Mouse (Mus musculus): ENCODE measurements around the gene Dmbt1. TPM values are rescaled to one million over a fixed set of nuclear protein-coding genes. Genes with fewer than 3 reads are reported as not detected.

Gene Dmbt1
- total and polyA plus RNA-seq, 3 experiments = not detected

DNA sequence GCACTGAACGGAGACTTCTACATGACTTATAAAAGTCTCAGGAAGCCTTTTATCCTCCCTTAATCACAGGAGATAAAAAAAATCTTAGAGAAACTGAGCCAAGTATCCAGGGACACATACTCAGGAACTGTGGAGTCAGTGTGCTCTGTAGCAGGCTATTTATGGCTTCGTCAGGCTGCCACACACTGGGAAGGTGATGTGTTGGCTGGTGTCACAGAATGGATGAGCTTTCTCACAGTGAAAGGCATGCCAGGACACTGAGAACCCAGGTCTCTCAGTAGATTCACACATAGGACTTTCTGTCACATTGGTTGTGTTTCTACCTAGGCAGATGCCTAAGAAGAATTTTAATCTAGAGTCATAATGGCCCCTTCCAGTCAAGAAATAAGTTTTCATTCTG lies 82.6 kb downstream of the Dmbt1 start:
- Histone ChIP-seq H3K4me2 (ENCODE audit: insufficient read depth, low read depth, poor library complexity, severe bottlenecking) (no peak overlapping the region), H3K9me3 (replicated peaks; ENCODE audit: low read length) (no peaks in the 10 kb centered on the region), H3K36me3 (replicated peaks in 1 of 2; ENCODE audit: control insufficient read depth in 1 of 2, insufficient read depth in 1 of 2, low read length in 1 of 2) (no peaks in the 10 kb centered on the region), H3K4me1 (ENCODE audit: control insufficient read depth in 1 of 2, insufficient read depth in 2 of 2) (no peaks in the 10 kb centered on the region), H3K79me2 (replicated peaks; ENCODE audit: control insufficient read depth, extremely low read depth, insufficient read depth, poor library complexity, severe bottlenecking) (no peaks in the 10 kb centered on the region), H3K4me3 (replicated peaks in 1 of 3; ENCODE audit: low read depth in 2 of 3, low read length in 2 of 3, poor library complexity in 1 of 3) (no peak overlapping the region), H3K27ac (ENCODE audit: insufficient read depth, low read depth) (no peak overlapping the region), H3K27me3 (replicated peaks) (peaks cover 91% of the 10 kb centered on the region), H3K9ac (ENCODE audit: insufficient read depth, low read depth) (no peak overlapping the region)
- no peak for DNase-seq (ENCODE audit: extremely low read depth)
- dilution Hi-C loops (cut with MboI; ENCODE audit: extremely low pct_ligation_motif_present, extremely low pct_unique_long_range_greater_than_20kb, low sequenced_read_pairs) (no loop called here), in situ Hi-C loops (cut with MboI; ENCODE audit: low pct_ligation_motif_present, low pct_unique_long_range_greater_than_20kb, low sequenced_read_pairs) (no loop called here)
- TF ChIP-seq USF2 (conservative IDR thresholded peaks at IDR 0.05; ENCODE audit: low read depth, low read length) (no peak), E2F4 (IDR thresholded peaks at IDR 0.05; ENCODE audit: insufficient replicate concordance, low read depth, low read length) (no peak), MAFK (IDR thresholded peaks at IDR 0.05; ENCODE audit: insufficient replicate concordance, low read length) (no peak), RCOR1 (conservative IDR thresholded peaks at IDR 0.05; ENCODE audit: low read depth, low read length) (no peak), CHD1 (IDR thresholded peaks at IDR 0.05; ENCODE audit: low read depth, low read length) (no peak), GABPA (IDR thresholded peaks at IDR 0.05; ENCODE audit: insufficient replicate concordance, low read depth, low read length) (no peak), NELFE (IDR thresholded peaks at IDR 0.05; ENCODE audit: low read depth, low read length) (no peak), ZC3H11A (IDR thresholded peaks at IDR 0.05; ENCODE audit: low read depth, low read length) (no peak), NRF1 (IDR thresholded peaks at IDR 0.05; ENCODE audit: low read depth, low read length) (no peak), CTCF (conservative IDR thresholded peaks at IDR 0.05 in 1 of 2, IDR thresholded peaks at IDR 0.05 in 1 of 2; ENCODE audit: low read depth in 2 of 2, low read length in 2 of 2) (no peak), IRF4 (IDR thresholded peaks at IDR 0.05; ENCODE audit: low read depth, low read length) (no peak), MEF2A (IDR thresholded peaks at IDR 0.05; ENCODE audit: borderline replicate concordance, low read depth, low read length) (no peak), ZNF384 (IDR thresholded peaks at IDR 0.05; ENCODE audit: low read depth, low read length) (no peak), MYC (IDR thresholded peaks at IDR 0.05; ENCODE audit: low read depth, low read length) (no peak), RAD21 (IDR thresholded peaks at IDR 0.05; ENCODE audit: low read depth, low read length) (no peak), KAT2A (IDR thresholded peaks at IDR 0.05; ENCODE audit: insufficient replicate concordance, low read length) (no peak)

GRCm38 (mm10) chr7:131122210-131122807 lies 90.5 kb downstream of the Dmbt1 start:
- Histone ChIP-seq H3K4me1 (ENCODE audit: control insufficient read depth in 1 of 2, insufficient read depth in 2 of 2) (no peaks in the 10 kb centered on the region), H3K4me2 (ENCODE audit: insufficient read depth, low read depth, poor library complexity, severe bottlenecking) (no peak overlapping the region), H3K9ac (ENCODE audit: insufficient read depth, low read depth) (no peak overlapping the region), H3K4me3 (replicated peaks in 1 of 3; ENCODE audit: low read depth in 2 of 3, low read length in 2 of 3, poor library complexity in 1 of 3) (no peak overlapping the region), H3K79me2 (replicated peaks; ENCODE audit: control insufficient read depth, extremely low read depth, insufficient read depth, poor library complexity, severe bottlenecking) (no peaks in the 10 kb centered on the region), H3K36me3 (replicated peaks in 1 of 2; ENCODE audit: control insufficient read depth in 1 of 2, insufficient read depth in 1 of 2, low read length in 1 of 2) (no peaks in the 10 kb centered on the region), H3K27me3 (replicated peaks) (peaks cover 52% of the 10 kb centered on the region), H3K9me3 (replicated peaks; ENCODE audit: low read length) (peaks cover 2% of the 10 kb centered on the region), H3K27ac (ENCODE audit: insufficient read depth, low read depth) (no peak overlapping the region)
- DNase-seq (ENCODE audit: extremely low read depth) = no peak
- dilution Hi-C loops (cut with MboI; ENCODE audit: extremely low pct_ligation_motif_present, extremely low pct_unique_long_range_greater_than_20kb, low sequenced_read_pairs) = no loop called here
- no peak for TF ChIP-seq POLR2AphosphoS2 (IDR thresholded peaks at IDR 0.05; ENCODE audit: low read depth, low read length)
- no peak for TF ChIP-seq RCOR1 (conservative IDR thresholded peaks at IDR 0.05; ENCODE audit: low read depth, low read length)
- TF ChIP-seq ZNF384 (IDR thresholded peaks at IDR 0.05; ENCODE audit: low read depth, low read length) = no peak
- no peak for TF ChIP-seq RAD21 (IDR thresholded peaks at IDR 0.05; ENCODE audit: low read depth, low read length)
- no peak for TF ChIP-seq ETS1 (conservative IDR thresholded peaks at IDR 0.05; ENCODE audit: low read depth, low read length)
- TF ChIP-seq ELF1 (IDR thresholded peaks at IDR 0.05; ENCODE audit: low read depth, low read length) = no peak
- TF ChIP-seq SIN3A (IDR thresholded peaks at IDR 0.05; ENCODE audit: low read length) = no peak
- no peak for TF ChIP-seq UBTF (IDR thresholded peaks at IDR 0.05; ENCODE audit: low read depth, low read length)
- no peak for TF ChIP-seq E2F4 (IDR thresholded peaks at IDR 0.05; ENCODE audit: insufficient replicate concordance, low read depth, low read length)
- no peak for TF ChIP-seq TBP (conservative IDR thresholded peaks at IDR 0.05; ENCODE audit: low read depth, low read length)
- TF ChIP-seq PAX5 (IDR thresholded peaks at IDR 0.05; ENCODE audit: low read length) = no peak
- no peak for TF ChIP-seq MAFK (IDR thresholded peaks at IDR 0.05; ENCODE audit: insufficient replicate concordance, low read length)
- no peak for TF ChIP-seq IRF4 (IDR thresholded peaks at IDR 0.05; ENCODE audit: low read depth, low read length)
- TF ChIP-seq CTCF (conservative IDR thresholded peaks at IDR 0.05 in 1 of 2, IDR thresholded peaks at IDR 0.05 in 1 of 2; ENCODE audit: low read depth in 2 of 2, low read length in 2 of 2) = no peak
- TF ChIP-seq NELFE (IDR thresholded peaks at IDR 0.05; ENCODE audit: low read depth, low read length) = no peak
- TF ChIP-seq USF1 (IDR thresholded peaks at IDR 0.05; ENCODE audit: low read depth, low read length) = no peak
- no peak for TF ChIP-seq POLR2A (IDR thresholded peaks at IDR 0.05; ENCODE audit: low read depth, low read length)
- TF ChIP-seq CHD2 (IDR thresholded peaks at IDR 0.05; ENCODE audit: low read length) = no peak
- TF ChIP-seq BHLHE40 (IDR thresholded peaks at IDR 0.05; ENCODE audit: low read depth, low read length) = no peak
- TF ChIP-seq JUND (conservative IDR thresholded peaks at IDR 0.05; ENCODE audit: low read depth, low read length) = no peak
- in situ Hi-C loops (cut with MboI; ENCODE audit: low pct_ligation_motif_present, low pct_unique_long_range_greater_than_20kb, low sequenced_read_pairs) = no loop called here
